Mouse (Mus musculus): ENCODE measurements at regions not wholly inside any gene's neighbourhood (a gene's known extent, or its start where the extent isn't known, plus 50 kb on each side); places are given as distances from the start of the nearest gene placed in this dataset.

- TF ChIP-seq EP300 (IDR thresholded peaks at IDR 0.05; ENCODE audit: low read depth) (no peak), CTCF (IDR thresholded peaks at IDR 0.05; ENCODE audit: low read depth) (no peak)
- Histone ChIP-seq H3K27me3 (ENCODE audit: control insufficient read depth, insufficient read depth, low read length) (no peaks in the 10 kb centered on the region), H3K4me1 (ENCODE audit: control insufficient read depth, insufficient read depth) (no peaks in the 10 kb centered on the region), H3K9ac (replicated peaks; ENCODE audit: low read depth, low read length) (no peak overlapping the region), H3K36me3 (replicated peaks; ENCODE audit: control insufficient read depth, insufficient read depth, low read length) (no peaks in the 10 kb centered on the region), H3K4me3 (ENCODE audit: low read depth, low read length) (no peak overlapping the region), H3K9me3 (replicated peaks; ENCODE audit: control insufficient read depth, low read length) (no peaks in the 10 kb centered on the region), H3K27ac (ENCODE audit: low read depth) (no peak overlapping the region), H3K4me2 (ENCODE audit: low read depth, low read length) (no peak overlapping the region)
- DNase-seq (ENCODE audit: low spot score): no peak
- ATAC-seq (ENCODE audit: insufficient read depth, low read depth): no peak
Measured at GRCm38 (mm10) chr8:30952818-30953217, 2475.7 kb upstream of the 5930422O12Rik start.

- DNase-seq (ENCODE audit: low spot score): no peak
- 0 out of 2 replicates have a peak, but pooled peaks cover 4% of the 10 kb centered on the region for H3K4me1 ChIP-seq (ENCODE audit: control insufficient read depth, insufficient read depth)
- no peak for ATAC-seq (ENCODE audit: insufficient read depth, low read depth)
Measured at GRCm38 (mm10) chr8:30959436-30960180, 2468.9 kb upstream of the 5930422O12Rik start.

GRCm38 (mm10) chr8:30960486-30960885 is 2468.0 kb upstream of the 5930422O12Rik start:
- 77% methylated on average over 8 of the region's 8 CpGs for WGBS
- ATAC-seq (ENCODE audit: insufficient read depth, low read depth): no peak
- H3K27me3 ChIP-seq (ENCODE audit: control insufficient read depth, insufficient read depth, low read length): no peaks in the 10 kb centered on the region

More at GRCm38 (mm10) chr8:30959436-30960180, 2468.9 kb upstream of the 5930422O12Rik start:
- Histone ChIP-seq H3K27me3 (ENCODE audit: control insufficient read depth, insufficient read depth, low read length) (no peaks in the 10 kb centered on the region), H3K36me3 (replicated peaks; ENCODE audit: control insufficient read depth, insufficient read depth, low read length) (no peaks in the 10 kb centered on the region), H3K4me2 (ENCODE audit: low read depth, low read length) (peak overlapping the region; percentile 60), H3K27ac (ENCODE audit: low read depth) (no peak overlapping the region), H3K9me3 (replicated peaks; ENCODE audit: control insufficient read depth, low read length) (no peaks in the 10 kb centered on the region), H3K9ac (replicated peaks; ENCODE audit: low read depth, low read length) (no peak overlapping the region), H3K4me3 (ENCODE audit: low read depth, low read length) (peak overlapping the region; percentile 34)
- whole genome bisulfite sequencing: 38% methylated on average over 17 of the region's 17 CpGs
- TF ChIP-seq CTCF (IDR thresholded peaks at IDR 0.05; ENCODE audit: low read depth) (no peak), EP300 (IDR thresholded peaks at IDR 0.05; ENCODE audit: low read depth) (no peak)

GRCm38 (mm10) chr8:30962207-30962606 is 2466.3 kb upstream of the 5930422O12Rik start:
- Histone ChIP-seq H3K36me3 (replicated peaks; ENCODE audit: control insufficient read depth, insufficient read depth, low read length) (no peaks in the 10 kb centered on the region), H3K27me3 (ENCODE audit: control insufficient read depth, insufficient read depth, low read length) (no peaks in the 10 kb centered on the region), H3K9me3 (replicated peaks; ENCODE audit: control insufficient read depth, low read length) (no peaks in the 10 kb centered on the region), H3K4me1 (ENCODE audit: control insufficient read depth, insufficient read depth) (0 out of 2 replicates have a peak, but pooled peaks cover 4% of the 10 kb centered on the region), H3K27ac (ENCODE audit: low read depth) (no peak overlapping the region), H3K4me3 (ENCODE audit: low read depth, low read length) (no peak overlapping the region), H3K4me2 (ENCODE audit: low read depth, low read length) (no peak overlapping the region), H3K9ac (replicated peaks; ENCODE audit: low read depth, low read length) (no peak overlapping the region)
- DNase-seq (ENCODE audit: low spot score) (no peak), ATAC-seq (ENCODE audit: insufficient read depth, low read depth) (no peak)
- WGBS: 46% methylated on average over 3 of the region's 3 CpGs
- TF ChIP-seq CTCF (IDR thresholded peaks at IDR 0.05; ENCODE audit: low read depth) (no peak), EP300 (IDR thresholded peaks at IDR 0.05; ENCODE audit: low read depth) (no peak)

More at GRCm38 (mm10) chr8:30960486-30960885, 2468.0 kb upstream of the 5930422O12Rik start:
- Histone ChIP-seq H3K9ac (replicated peaks; ENCODE audit: low read depth, low read length) (no peak overlapping the region), H3K27ac (ENCODE audit: low read depth) (no peak overlapping the region), H3K4me1 (ENCODE audit: control insufficient read depth, insufficient read depth) (0 out of 2 replicates have a peak, but pooled peaks cover 4% of the 10 kb centered on the region), H3K9me3 (replicated peaks; ENCODE audit: control insufficient read depth, low read length) (no peaks in the 10 kb centered on the region), H3K4me3 (ENCODE audit: low read depth, low read length) (no peak overlapping the region), H3K4me2 (ENCODE audit: low read depth, low read length) (no peak overlapping the region), H3K36me3 (replicated peaks; ENCODE audit: control insufficient read depth, insufficient read depth, low read length) (no peaks in the 10 kb centered on the region)
- no peak for DNase-seq (ENCODE audit: low spot score)
- TF ChIP-seq EP300 (IDR thresholded peaks at IDR 0.05; ENCODE audit: low read depth) (no peak), CTCF (IDR thresholded peaks at IDR 0.05; ENCODE audit: low read depth) (no peak)

GRCm38 (mm10) chr8:30982814-30983213 is 2445.7 kb upstream of the 5930422O12Rik start:
- Histone ChIP-seq H3K9me3 (replicated peaks; ENCODE audit: control insufficient read depth, low read length) (no peaks in the 10 kb centered on the region), H3K4me3 (ENCODE audit: low read depth, low read length) (no peak overlapping the region), H3K4me1 (ENCODE audit: control insufficient read depth, insufficient read depth) (no peaks in the 10 kb centered on the region), H3K27me3 (ENCODE audit: control insufficient read depth, insufficient read depth, low read length) (no peaks in the 10 kb centered on the region), H3K4me2 (ENCODE audit: low read depth, low read length) (no peak overlapping the region), H3K27ac (ENCODE audit: low read depth) (no peak overlapping the region), H3K36me3 (replicated peaks; ENCODE audit: control insufficient read depth, insufficient read depth, low read length) (no peaks in the 10 kb centered on the region), H3K9ac (replicated peaks; ENCODE audit: low read depth, low read length) (no peak overlapping the region)
- TF ChIP-seq CTCF (IDR thresholded peaks at IDR 0.05; ENCODE audit: low read depth) (no peak), EP300 (IDR thresholded peaks at IDR 0.05; ENCODE audit: low read depth) (no peak)
- WGBS: 24% methylated on average over 2 of the region's 2 CpGs
- DNase-seq (ENCODE audit: low spot score): peak; percentile 14
- peak; percentile 73 for ATAC-seq (ENCODE audit: insufficient read depth, low read depth)

All from heart, postnatal 0 days (tissue).